Mouse (Mus musculus) liver, embryonic 13.5 days (tissue): Measurements from ENCODE around the gene Mrps10. TPM values are rescaled to one million over a fixed set of nuclear protein-coding genes. Genes with fewer than 3 reads are reported as not detected.
"Not testable (repeated sequence)": the region's sequence is repeated elsewhere in the genome, so short reads cannot be mapped to it uniquely, and the experiment has no call there.

Source experiments
- ATAC-seq: fragments of 200-750 bp; cut with Nextera tagmentation; 2 replicates; pipeline ENCODE4 v1.8.0; 2017; ENCODE audit warnings: low read depth, mild to moderate bottlenecking, moderate number of reproducible peaks, moderate library complexity
- DNase-seq: peaks from one replicate; pipeline ENCODE4 v3.0.0; 2022
- H3K27ac ChIP-seq: fragments of 300-500 bp; sonication (generic); 2 replicates; pipeline ENCODE4 v1.5.1; 2015; ENCODE audit warnings: moderate library complexity, mild to moderate bottlenecking, inconsistent platforms
- H3K27me3 ChIP-seq: fragments of 300-500 bp; sonication (generic); 2 replicates; pipeline ENCODE4 v1.6.1; 2015; ENCODE audit warnings: mild to moderate bottlenecking, inconsistent platforms
- H3K36me3 ChIP-seq: fragments of 300-500 bp; sonication (generic); 2 replicates; pipeline ENCODE4 v1.6.1; 2015; ENCODE audit warnings: mild to moderate bottlenecking, inconsistent platforms
- H3K4me1 ChIP-seq: fragments of 300-500 bp; sonication (generic); replicated peaks from 2 replicates; pipeline ENCODE4 v1.6.1; 2015; ENCODE audit warnings: inconsistent platforms
- H3K4me2 ChIP-seq: fragments of 300-500 bp; sonication (generic); 2 replicates; pipeline ENCODE4 v1.6.1; 2015; ENCODE audit warnings: inconsistent platforms, mild to moderate bottlenecking, moderate library complexity
- H3K4me3 ChIP-seq: fragments of 300-500 bp; sonication (generic); replicated peaks from 2 replicates; pipeline ENCODE4 v1.5.1; 2015; ENCODE audit warnings: mild to moderate bottlenecking, inconsistent platforms
- H3K9ac ChIP-seq: fragments of 300-500 bp; sonication (generic); 2 replicates; pipeline ENCODE4 v1.6.1; 2015; ENCODE audit warnings: mild to moderate bottlenecking, inconsistent platforms
- H3K9me3 ChIP-seq: fragments of 300-500 bp; sonication (generic); replicated peaks from 2 replicates; pipeline ENCODE4 v1.6.1; 2016; ENCODE audit warnings: inconsistent platforms
- WGBS: fragments of 180-500 bp; shearing (Covaris S2); methylation state at CpG from one replicate; pipeline ENCODE4 v1.1.7; 2015; ENCODE audit not compliant: insufficient replicate concordance; 5-methylcytosine and 5-hydroxymethylcytosine counted together
- polyA plus RNA-seq: library from polyadenylated mRNA; unstranded; fragments of >200 nt; fragmentation: Nextera tagmentation; extraction: Ambion mirVana; gene quantifications from 2 replicates; pipeline ENCODE4 v1.2.1, GENCODE M21; 2015

The Mrps10 gene
- polyA plus RNA-seq, 1 experiment from 2014 or later, result 61.6 TPM

DNA sequence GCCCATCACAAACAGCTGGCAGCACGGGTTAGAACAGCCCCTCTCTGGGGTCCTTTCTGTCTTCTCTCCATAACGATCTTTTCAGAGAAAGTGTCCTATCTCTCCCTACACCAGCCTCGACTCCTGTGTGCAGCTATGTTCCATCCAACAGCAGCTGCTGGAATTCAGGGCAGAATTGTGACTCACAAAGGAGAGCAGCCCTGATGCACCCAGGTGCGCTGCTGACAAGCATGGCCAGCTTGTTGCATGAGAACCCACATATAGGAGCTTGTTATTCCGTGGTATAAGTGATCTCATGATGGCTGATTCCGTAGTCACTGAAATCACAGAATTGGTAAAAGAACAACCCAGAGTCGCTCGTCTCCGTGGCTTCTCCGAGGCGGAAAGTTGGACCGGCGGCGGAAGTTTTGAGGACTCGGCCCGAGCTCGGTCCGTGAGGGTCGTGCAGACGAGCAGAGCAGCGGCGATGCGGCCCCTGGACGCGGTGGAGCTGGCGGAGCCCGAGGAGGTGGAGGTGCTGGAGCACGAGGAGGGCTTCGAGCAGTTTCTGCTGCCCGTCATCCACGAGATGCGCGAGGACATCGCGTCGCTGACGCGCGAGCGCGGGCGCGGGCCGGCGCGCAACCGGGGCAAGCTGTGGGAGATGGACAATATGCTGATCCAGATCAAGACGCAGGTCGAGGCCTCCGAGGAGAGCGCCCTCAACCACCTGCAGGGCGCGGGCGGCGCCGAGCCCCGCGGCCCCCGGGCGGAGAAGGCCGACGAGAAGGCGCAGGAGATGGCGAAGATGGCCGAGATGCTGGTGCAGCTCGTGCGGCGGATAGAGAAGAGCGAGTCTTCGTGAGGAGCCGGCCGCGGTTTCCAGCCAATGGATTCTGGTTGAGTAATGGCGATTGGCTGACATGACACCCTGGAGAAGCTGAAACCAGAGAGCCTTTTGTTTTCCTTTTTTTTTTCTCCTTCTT lies 41.5 kb downstream of the Mrps10 start:
- Histone ChIP-seq H3K4me2 (peak overlapping the region; percentile 37), H3K4me3 (peak overlapping the region; percentile 10; the same call in 1 of the 2 replicates), H3K27me3 (peaks cover 76% of the 10 kb centered on the region)
- WGBS, result 3% methylated on average over 74 of the region's 74 CpGs
- DNase-seq, H3K9me3 ChIP-seq, ATAC-seq, H3K27ac ChIP-seq, H3K4me1 ChIP-seq, H3K36me3 ChIP-seq, H3K9ac ChIP-seq: not testable (repeated sequence)

DNA sequence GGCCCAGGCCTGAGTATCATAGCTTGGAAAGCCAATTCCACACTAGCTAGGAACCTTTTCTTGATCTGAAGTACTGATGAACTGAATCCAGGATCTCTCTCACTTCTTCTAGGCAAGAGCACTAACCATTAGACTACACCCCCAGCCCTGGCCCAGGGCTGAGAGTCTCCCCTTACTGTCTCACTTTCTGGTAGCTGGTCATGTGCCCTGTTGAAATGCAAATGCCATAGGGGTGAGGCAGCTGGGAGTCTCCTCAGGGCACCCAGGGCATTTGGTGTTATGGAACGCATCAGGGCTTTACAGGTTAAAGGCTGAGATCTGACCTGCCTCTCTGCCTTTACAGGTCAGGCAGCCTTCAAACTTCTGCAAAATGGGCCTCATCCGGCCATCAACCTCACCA lies 51.5 kb downstream of the Mrps10 start:
- H3K27me3 ChIP-seq, result peaks cover 5% of the 10 kb centered on the region; the same call in 1 of the 2 replicates
- H3K36me3 ChIP-seq, result no peaks in the 10 kb centered on the region
- no peak overlapping the region for H3K4me3 ChIP-seq
- H3K27ac ChIP-seq, result no peak overlapping the region
- H3K9me3 ChIP-seq, result no peaks in the 10 kb centered on the region
- no peak overlapping the region for H3K4me2 ChIP-seq
- ATAC-seq, result no peak
- peaks cover under 1% of the 10 kb centered on the region; the same call in 1 of the 2 replicates for H3K4me1 ChIP-seq
- DNase-seq, result no peak
- no peak overlapping the region for H3K9ac ChIP-seq
- WGBS, result 57% methylated on average over 2 of the region's 2 CpGs

DNA sequence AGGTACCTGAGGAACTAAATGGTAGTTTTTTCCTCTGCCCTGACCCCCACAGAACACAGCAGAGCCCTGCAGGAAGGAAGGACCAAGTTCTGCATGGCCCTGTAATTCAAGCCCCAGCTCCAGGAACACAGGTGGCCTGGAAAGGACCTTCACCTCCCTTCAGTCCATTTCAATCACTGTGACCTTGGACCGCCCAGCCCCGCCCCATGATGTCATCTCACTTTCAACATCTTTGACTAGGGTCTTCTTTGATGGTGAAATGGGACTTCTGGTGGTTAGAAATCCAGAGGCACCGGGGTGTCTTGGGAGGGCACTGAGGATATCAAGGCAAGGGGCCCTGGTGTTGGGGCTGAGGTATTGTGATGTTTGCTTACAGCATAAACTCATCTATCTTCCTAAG lies 52.9 kb downstream of the Mrps10 start:
- 55% methylated on average over 3 of the region's 3 CpGs for WGBS
- no peak overlapping the region for H3K9ac ChIP-seq

DNA sequence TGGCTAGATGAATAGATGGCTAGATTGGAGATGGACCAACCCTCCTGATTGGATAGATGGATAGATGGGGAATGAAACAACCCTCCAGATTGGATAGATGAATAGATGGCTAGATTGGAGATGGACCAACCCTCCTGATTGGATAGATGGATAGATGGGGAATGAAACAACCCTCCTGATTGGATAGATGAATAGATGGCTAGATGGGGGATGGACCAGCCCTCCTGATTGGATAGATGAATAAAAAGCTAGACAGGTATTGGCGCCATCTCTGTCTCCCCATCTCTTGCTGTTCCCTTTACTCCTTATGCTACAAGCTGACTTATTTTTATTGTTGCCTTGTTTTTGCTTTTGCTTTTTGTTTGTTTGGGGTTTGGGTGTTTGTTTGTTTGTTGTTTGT lies 53.9 kb downstream of the Mrps10 start:
- H3K9me3 ChIP-seq, H3K36me3 ChIP-seq, H3K27ac ChIP-seq, H3K9ac ChIP-seq, ATAC-seq, DNase-seq, H3K4me1 ChIP-seq, H3K4me2 ChIP-seq, H3K27me3 ChIP-seq, H3K4me3 ChIP-seq: not testable (repeated sequence)
- WGBS, result 77% methylated on average over 1 of the region's 1 CpGs

More for the DNA sequence above, 52.9 kb downstream of the Mrps10 start:
- Histone ChIP-seq H3K4me3 (no peak overlapping the region), H3K4me2 (no peak overlapping the region), H3K27me3 (0 out of 2 replicates have a peak, but pooled peaks cover 3% of the 10 kb centered on the region), H3K36me3 (no peaks in the 10 kb centered on the region), H3K27ac (no peak overlapping the region), H3K4me1 (peaks cover 8% of the 10 kb centered on the region), H3K9me3 (no peaks in the 10 kb centered on the region)
- ATAC-seq (no peak), DNase-seq (no peak)

DNA sequence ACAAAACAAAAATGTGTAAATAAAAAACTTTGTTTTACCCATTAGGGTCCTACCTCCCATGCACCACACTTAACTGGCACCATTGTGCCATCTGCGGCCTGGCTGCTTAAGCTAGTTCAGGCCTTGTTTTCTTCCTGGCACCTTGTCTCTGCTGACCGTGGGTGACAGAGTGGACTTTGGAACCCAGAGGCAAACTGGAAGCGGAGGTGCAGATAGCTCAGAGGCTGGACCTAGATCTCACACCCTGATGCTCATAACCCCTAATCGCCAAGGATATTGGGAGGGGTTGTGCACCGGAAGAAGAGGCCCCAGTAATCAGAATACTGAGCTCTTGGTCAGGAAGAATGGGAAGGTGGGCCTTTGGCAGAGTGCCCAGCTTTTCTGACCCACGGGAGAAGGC lies 55.5 kb downstream of the Mrps10 start:
- Histone ChIP-seq H3K27me3 (no peaks in the 10 kb centered on the region), H3K9me3 (no peaks in the 10 kb centered on the region), H3K9ac (no peak overlapping the region), H3K4me2 (no peak overlapping the region), H3K4me1 (peaks cover 13% of the 10 kb centered on the region), H3K4me3 (no peak overlapping the region), H3K36me3 (no peaks in the 10 kb centered on the region), H3K27ac (no peak overlapping the region)
- DNase-seq, result no peak
- 58% methylated on average over 6 of the region's 6 CpGs for WGBS
- no peak for ATAC-seq

DNA sequence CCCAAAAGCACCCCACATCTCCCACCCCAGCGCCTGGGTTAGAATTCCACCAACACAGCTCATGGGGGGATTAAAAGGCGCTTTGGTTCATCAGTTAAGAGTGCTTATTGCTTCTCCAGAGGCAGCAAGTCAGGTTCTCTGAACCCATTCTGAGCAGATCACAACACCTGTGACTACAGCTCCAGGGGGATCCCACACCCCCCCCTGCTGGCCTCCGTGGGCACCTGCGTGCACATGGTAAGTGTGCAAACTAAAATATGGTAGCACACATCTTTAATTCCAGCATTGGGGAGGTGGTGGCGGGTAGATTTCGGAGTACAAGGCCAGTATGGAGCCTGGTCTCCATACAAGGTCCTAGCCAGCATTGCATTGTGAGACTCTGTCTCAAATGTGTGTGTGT lies 58.6 kb downstream of the Mrps10 start:
- H3K27me3 ChIP-seq, result 0 out of 2 replicates have a peak, but pooled peaks cover 2% of the 10 kb centered on the region
- no peak overlapping the region for H3K4me2 ChIP-seq
- H3K4me1 ChIP-seq, result peaks cover 13% of the 10 kb centered on the region
- DNase-seq, result no peak
- 54% methylated on average over 6 of the region's 6 CpGs for WGBS
- no peak overlapping the region for H3K27ac ChIP-seq
- no peak for ATAC-seq
- H3K36me3 ChIP-seq, result no peaks in the 10 kb centered on the region
- no peak overlapping the region for H3K4me3 ChIP-seq
- no peaks in the 10 kb centered on the region for H3K9me3 ChIP-seq
- no peak overlapping the region for H3K9ac ChIP-seq

DNA sequence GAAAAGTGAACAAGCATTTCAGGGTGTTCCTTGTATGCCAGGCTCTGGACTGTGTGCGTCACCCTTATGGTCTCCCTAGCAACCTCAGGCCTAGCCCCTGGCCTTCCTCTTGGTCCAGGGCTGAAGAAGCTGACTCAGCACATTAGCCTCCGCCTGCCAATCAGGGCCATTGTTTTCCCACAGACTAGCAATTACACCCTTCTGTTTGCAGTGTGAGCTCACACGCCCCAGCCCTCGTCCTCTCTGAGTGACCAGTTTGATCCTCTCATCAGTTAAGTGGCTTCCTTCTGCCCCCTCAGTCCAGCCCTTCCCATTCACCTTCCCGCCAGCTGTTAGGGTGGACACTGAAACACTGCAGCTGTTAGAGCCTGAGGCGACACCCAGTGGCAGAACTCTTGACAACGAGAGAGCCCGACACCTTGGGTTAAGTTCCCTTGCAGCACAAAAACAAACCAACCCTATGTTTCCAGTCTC lies 60.2 kb downstream of the Mrps10 start:
- Histone ChIP-seq H3K4me3 (no peak overlapping the region), H3K36me3 (no peaks in the 10 kb centered on the region), H3K27me3 (0 out of 2 replicates have a peak, but pooled peaks cover 2% of the 10 kb centered on the region), H3K9me3 (no peaks in the 10 kb centered on the region), H3K4me1 (peaks cover 20% of the 10 kb centered on the region), H3K27ac (no peak overlapping the region), H3K4me2 (no peak overlapping the region), H3K9ac (no peak overlapping the region)
- WGBS, result 13% methylated on average over 8 of the region's 8 CpGs
- no peak for ATAC-seq
- no peak for DNase-seq

DNA sequence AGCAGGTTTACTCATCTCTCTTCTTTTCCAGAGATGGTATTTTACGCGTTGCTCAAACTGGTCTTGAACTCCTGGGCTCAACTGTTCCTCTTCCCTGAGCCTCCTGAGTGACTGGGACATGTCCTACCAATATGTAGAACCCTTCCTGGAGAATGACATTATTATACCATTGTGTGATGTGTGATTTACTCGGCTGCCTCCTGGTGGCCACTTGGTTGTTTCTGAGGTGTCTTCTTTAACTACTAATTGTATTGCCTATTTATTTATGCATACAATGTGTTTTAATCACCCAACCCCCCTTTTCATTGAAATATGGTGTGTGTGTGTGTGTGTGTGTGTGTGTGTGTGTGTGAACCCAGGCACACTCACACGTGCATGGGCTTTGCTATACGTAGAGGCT lies 62.1 kb downstream of the Mrps10 start:
- Histone ChIP-seq H3K4me1 (peaks cover 16% of the 10 kb centered on the region), H3K9ac (no peak overlapping the region), H3K36me3 (no peaks in the 10 kb centered on the region), H3K9me3 (no peaks in the 10 kb centered on the region), H3K27ac (no peak overlapping the region), H3K4me3 (no peak overlapping the region), H3K27me3 (peaks cover 4% of the 10 kb centered on the region; the same call in 1 of the 2 replicates), H3K4me2 (no peak overlapping the region)
- ATAC-seq (no peak), DNase-seq (no peak)
- 65% methylated on average over 5 of the region's 5 CpGs for WGBS

Other genes with a start within 250 kb of the Mrps10 start
- gene Guca1b, start 16.5 kb downstream of the Mrps10 start, polyA plus RNA-seq, result 0.43 and 0.58 TPM in 2 replicates
- gene Guca1a, start 31.7 kb downstream of the Mrps10 start, polyA plus RNA-seq, result 0.81 and 0.95 TPM in 2 replicates
- gene AI661453, start 67.7 kb downstream of the Mrps10 start, polyA plus RNA-seq, result 0.16 and 0.24 TPM in 2 replicates
- 0.78 and 0.88 TPM in 2 replicates for gene 1700001C19Rik, start 68.5 kb downstream of the Mrps10 start, polyA plus RNA-seq
- gene Taf8, start 133.4 kb downstream of the Mrps10 start, polyA plus RNA-seq, result 14.4 and 14.5 TPM in 2 replicates
- gene Ccnd3, start 136.2 kb downstream of the Mrps10 start, polyA plus RNA-seq, result 387 and 400 TPM in 2 replicates
- 28.0 and 28.4 TPM in 2 replicates for gene Bysl, start 242.6 kb downstream of the Mrps10 start, polyA plus RNA-seq
- 26.0 and 26.1 TPM in 2 replicates for gene Med20, start 242.7 kb downstream of the Mrps10 start, polyA plus RNA-seq
- gene Gm20517, start 242.7 kb downstream of the Mrps10 start, polyA plus RNA-seq, result 1.8 TPM in 2 replicates